Mouse (Mus musculus): Measurements from ENCODE around the gene Inf2.

Gene Inf2

GRCm38 (mm10) chr12:112588426-112589256, at the start of gene Inf2:
Gene Inf2 (plus strand): TSS chr12:112588784.
- peak; percentile 78 for DNase-seq (ENCODE audit: low spot score)

GRCm38 (mm10) chr12:112539466-112539965, 49.1 kb upstream of the Inf2 start:
- no peak for DNase-seq (ENCODE audit: low spot score)

- no peak for DNase-seq (ENCODE audit: low spot score)
Measured at GRCm38 (mm10) chr12:112540321-112540720, 48.3 kb upstream of the Inf2 start.

- no peak for DNase-seq (ENCODE audit: low spot score)
Measured at GRCm38 (mm10) chr12:112541483-112542091, 47.0 kb upstream of the Inf2 start.

- DNase-seq (ENCODE audit: low spot score), result no peak
Measured at GRCm38 (mm10) chr12:112542257-112542919, 46.2 kb upstream of the Inf2 start.

- DNase-seq (ENCODE audit: low spot score), result peak; percentile 88
Measured at GRCm38 (mm10) chr12:112542920-112543300, 45.7 kb upstream of the Inf2 start.

- DNase-seq (ENCODE audit: low spot score), result no peak
Measured at GRCm38 (mm10) chr12:112543941-112544340, 44.6 kb upstream of the Inf2 start.

GRCm38 (mm10) chr12:112544946-112545701, 43.5 kb upstream of the Inf2 start:
- DNase-seq (ENCODE audit: low spot score), result no peak

GRCm38 (mm10) chr12:112546110-112546509, 42.5 kb upstream of the Inf2 start:
- DNase-seq (ENCODE audit: low spot score), result no peak

- no peak for DNase-seq (ENCODE audit: low spot score)
Measured at GRCm38 (mm10) chr12:112549287-112549686, 39.3 kb upstream of the Inf2 start.

GRCm38 (mm10) chr12:112551861-112552375, 36.7 kb upstream of the Inf2 start:
- DNase-seq (ENCODE audit: low spot score), result peak; percentile 63

GRCm38 (mm10) chr12:112552520-112552919, 36.1 kb upstream of the Inf2 start:
- DNase-seq (ENCODE audit: low spot score), result no peak

GRCm38 (mm10) chr12:112554900-112555299, 33.7 kb upstream of the Inf2 start:
- DNase-seq (ENCODE audit: low spot score), result no peak

- no peak for DNase-seq (ENCODE audit: low spot score)
Measured at GRCm38 (mm10) chr12:112556531-112557060, 32.0 kb upstream of the Inf2 start.

GRCm38 (mm10) chr12:112557219-112557618, 31.4 kb upstream of the Inf2 start:
- no peak for DNase-seq (ENCODE audit: low spot score)

- no peak for DNase-seq (ENCODE audit: low spot score)
Measured at GRCm38 (mm10) chr12:112559231-112559630, 29.4 kb upstream of the Inf2 start.

GRCm38 (mm10) chr12:112559671-112560070, 28.9 kb upstream of the Inf2 start:
- no peak for DNase-seq (ENCODE audit: low spot score)

- DNase-seq (ENCODE audit: low spot score), result peak; percentile 33
Measured at GRCm38 (mm10) chr12:112560176-112560797, 28.3 kb upstream of the Inf2 start.

- DNase-seq (ENCODE audit: low spot score), result no peak
Measured at GRCm38 (mm10) chr12:112561163-112561562, 27.4 kb upstream of the Inf2 start.

GRCm38 (mm10) chr12:112562462-112562861, 26.1 kb upstream of the Inf2 start:
- DNase-seq (ENCODE audit: low spot score), result no peak

- DNase-seq (ENCODE audit: low spot score), result no peak
Measured at GRCm38 (mm10) chr12:112563011-112563410, 25.6 kb upstream of the Inf2 start.
